Mouse (Mus musculus): ENCODE results near the gene Birc7. TPM values are rescaled to one million over a fixed set of nuclear protein-coding genes. Genes with fewer than 3 reads are reported as not detected.

Birc7 gene
- total RNA-seq, 4 experiments from 2014 or later, result not detected

DNA sequence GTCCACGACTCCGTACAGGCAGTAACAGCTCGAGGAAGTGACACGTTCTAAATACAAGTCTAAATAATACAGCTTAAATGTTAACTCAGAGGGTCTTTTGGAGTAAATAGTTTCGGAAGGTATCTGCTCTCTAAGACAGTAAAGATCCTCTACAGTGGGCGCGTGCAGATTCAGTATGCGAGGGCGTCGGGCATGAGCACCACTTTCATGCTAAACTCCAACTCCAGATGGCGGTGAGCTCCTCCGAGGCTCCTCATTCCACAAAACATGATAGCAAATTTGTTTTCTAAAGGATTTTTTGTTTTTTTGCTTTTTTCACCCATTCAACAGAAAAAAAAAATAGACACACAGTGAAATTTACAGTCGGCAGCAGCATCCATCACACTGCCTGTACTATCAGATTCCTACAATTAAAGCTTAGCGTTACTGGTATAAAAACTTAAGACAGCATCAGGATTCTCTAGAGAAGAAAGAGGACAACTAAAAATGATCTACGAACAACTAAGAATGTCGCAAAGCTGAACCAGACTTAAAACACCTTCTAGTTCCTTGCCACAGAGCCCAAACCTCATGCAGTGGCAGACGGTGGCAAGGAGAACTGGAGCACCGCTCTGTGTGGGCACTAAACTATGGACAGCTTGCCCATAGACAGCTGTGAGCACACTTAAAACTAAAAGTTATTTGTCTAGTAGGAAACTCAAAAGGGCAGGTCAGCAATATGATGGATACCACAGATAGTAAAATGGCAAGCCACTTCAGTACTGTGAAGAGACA, 24.2 kb upstream of the Birc7 start:
- DNase-seq (ENCODE audit: low spot score in 2 of 2), result no peak

DNA sequence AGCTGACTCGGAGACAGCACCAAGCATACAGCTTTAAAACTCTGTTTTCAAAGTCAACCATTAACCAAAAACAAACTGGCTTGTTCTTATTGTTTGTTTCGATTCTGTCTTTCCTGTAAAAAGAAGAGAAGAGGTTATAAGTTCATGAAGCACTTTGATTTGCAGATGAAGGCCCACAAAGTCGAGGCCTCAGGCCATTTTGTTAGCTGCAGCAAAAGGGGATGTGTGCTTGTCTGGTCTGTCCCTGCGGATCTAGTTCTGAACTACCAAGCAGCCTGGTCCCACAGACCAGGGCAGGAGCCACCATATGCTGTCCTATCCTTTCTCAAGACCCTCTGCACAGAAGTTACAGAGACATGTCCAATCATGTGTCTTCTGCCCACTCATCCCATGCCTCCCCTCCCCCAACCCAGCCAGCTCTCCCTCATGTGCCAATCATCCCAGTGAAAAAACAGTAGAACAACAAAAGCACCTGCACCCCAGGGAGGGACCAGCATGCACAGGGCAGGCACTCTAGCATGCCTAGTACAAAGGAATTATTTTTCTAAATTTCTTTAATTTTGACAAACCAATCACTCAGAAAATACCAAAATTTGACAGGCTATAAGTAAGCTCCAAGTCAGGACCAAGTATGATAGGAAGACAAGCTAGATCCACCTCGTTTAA, 23.1 kb upstream of the Birc7 start:
- no peak for DNase-seq (ENCODE audit: low spot score in 2 of 2)

DNA sequence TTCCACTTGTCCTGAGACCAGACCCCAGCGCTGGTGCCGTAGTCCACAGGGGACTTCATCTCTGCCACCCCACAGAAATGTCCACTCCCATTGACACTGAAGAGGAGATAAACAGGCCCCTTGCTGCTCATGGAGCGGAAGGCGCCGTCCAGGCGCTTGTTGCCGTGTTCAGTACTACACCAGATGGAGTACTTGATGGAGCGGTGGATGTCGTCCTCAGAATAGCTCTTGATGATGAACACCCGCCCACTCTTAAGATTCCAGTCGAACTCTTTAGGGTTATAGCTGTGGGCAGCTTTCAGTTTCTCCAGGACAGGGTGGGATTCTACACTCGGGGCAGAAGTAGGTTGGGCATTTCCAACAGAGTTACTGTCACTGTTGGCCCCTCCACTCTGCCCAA, 17.9 kb upstream of the Birc7 start:
- no peak for DNase-seq (ENCODE audit: low spot score in 2 of 2)

DNA sequence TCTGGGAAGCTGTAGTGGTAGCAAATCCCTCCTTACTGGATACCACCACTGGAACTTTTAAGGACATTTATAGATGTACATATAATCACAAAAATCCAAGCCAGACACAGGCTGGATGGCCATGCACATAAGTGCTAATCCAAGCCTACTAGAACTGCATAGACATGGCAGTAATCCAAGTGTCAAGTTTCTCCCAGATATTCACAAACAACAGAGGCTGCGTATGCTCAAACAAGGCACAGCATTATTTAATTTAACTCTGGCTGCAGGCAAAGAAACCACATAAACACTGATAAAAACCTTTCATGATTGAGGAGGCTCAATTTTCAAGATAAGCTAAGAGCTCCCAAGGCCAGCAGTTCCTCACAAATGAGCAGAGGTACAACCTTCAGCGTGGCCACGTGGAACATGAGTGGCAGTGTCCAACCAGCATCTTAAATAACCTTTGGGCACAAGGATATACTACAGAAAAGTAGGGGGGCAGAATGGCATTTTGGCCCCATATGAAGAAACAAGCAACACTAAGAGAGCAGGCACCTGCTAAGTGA, 12.9 kb upstream of the Birc7 start:
- DNase-seq (ENCODE audit: low spot score in 2 of 2), result no peak

DNA sequence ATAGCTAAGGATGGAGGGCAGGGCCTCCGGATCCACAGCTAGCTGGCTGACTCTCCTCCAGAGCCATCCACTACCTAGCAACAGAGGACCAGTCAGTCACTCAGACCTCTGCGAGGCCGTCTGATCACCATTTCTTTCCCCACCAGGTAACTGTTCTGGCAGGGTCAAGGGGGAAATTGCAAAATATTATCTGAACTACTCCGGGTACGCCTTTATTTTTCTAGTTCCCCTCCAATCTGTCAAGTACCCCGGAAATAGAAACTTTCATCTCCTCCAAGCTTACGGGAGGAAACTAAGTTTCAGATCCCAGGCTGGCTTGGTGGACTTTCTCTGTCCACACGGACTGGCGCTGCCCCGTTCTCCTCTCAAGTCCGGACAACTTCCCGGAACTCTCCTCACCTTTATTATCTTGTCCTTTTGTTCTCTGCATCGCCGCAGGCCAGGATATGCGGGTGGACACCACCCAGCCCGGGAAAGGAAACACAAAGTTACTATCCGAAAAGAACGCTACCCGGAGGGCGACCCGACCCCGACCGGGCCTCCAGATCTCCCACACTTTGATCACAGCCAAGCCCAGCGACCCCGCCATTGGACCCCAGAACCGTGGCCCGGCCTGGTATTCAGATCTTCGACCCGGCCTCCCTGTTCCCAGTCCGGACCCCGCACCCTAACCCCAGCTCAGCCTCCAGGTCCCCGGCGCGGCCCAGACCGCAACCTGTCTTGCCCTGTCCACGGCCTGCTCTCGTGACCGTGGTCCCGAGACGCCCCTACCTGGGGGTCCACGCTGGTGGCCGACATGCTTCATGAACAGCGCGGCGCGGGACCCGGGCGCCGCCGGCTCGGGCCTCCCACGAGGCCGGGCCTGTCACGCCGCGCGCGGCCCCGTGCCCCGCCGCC, 8.7 kb upstream of the Birc7 start:
- DNase-seq (ENCODE audit: low spot score in 2 of 2), result no peak

DNA sequence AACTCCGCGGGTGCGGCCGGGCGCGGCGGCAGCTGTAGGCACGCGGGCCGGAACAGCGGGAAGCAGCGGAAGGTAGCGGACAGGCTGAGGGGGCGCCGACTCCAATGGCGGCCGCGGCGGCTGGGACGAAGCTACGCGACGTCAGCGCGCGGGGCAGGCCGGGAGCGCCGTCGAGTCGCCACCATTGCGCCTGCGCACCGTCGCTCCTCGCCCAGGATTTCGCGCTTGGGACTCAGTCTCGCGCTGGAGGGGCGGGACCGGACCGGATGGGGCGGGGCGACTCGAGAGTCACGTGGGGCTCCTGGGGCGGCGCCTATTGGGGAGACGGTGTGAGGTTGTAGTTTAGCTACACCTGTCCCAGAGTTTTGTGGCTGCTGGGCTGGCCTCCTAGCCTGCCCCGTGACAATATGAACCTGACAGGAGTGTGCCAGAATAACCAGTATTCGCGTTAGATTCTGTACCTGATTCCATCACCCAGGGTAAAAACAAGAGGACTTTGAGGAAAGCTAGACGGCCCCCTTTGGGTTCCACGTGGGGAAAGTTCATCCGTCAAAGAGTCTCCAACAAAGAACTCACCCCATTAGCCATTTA, 7.9 kb upstream of the Birc7 start, which contains the start of gene Ythdf1:
Gene Ythdf1, minus strand, starts transcription at position 140 of the 591 bp plus-strand sequence.
- DNase-seq (ENCODE audit: low spot score in 2 of 2), result peak; percentile 92 to 93

DNA sequence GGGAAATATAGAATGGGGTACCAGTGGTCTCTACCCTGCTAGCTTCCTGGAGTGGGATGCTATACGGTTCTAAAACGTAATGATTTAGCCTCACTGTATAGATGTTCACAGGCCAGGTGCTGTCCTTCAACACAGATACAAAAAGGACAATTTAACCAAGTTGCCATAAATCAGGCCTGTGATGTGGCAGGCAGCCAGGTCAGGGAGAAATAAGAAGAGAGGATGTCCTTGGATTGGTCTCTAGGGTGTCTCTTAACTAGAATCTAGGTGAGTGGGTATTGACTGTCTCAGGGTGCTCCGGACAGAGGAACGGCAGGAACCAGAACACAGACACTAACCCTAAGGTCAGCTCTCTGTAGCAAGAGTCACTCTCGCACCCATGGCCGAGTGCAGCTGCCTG, 6.1 kb upstream of the Birc7 start:
- no peak for DNase-seq (ENCODE audit: low spot score in 2 of 2)

DNA sequence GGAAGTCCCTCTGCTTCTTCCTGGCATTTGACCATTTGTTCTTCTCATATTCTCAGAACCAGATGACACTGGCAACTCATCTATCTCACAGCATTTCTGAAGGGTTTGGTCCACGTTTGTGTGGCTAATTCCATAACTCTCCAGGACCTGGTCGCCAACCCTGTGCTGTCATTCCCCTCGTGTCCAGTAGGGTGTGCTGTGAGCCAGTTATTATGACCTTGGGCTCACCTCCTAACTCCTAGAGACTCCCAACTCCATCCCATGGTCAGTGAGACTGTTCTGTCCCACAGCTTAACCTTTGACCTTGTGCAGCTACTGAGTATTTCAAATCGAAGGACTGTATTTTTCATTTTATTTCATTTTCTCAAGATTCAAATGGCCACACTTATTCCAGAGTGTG, 3.6 kb upstream of the Birc7 start:
- peak; percentile 39 to 71 for DNase-seq (ENCODE audit: low spot score in 2 of 2)

DNA sequence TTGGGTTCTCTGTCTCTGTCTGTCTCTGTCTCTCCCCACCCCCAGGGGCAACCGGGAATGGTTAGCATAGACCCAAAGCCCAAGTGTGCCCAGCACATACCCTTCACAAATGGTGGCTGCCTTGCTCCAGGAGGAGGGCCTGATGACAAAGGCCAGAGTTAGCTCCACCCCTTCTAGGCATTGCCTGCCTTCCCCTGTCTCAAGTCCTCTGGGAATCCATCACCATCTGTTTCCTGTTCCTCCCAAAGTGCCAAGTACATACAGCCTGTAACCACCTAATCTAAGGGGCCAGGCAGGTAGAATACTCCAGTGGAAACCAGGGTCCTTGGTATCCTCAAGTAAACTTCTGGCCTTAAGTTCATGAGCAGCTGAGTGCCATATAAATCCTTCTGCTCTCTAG, 3.6 kb downstream of the Birc7 start:
- no peak for DNase-seq (ENCODE audit: low spot score in 2 of 2)

DNA sequence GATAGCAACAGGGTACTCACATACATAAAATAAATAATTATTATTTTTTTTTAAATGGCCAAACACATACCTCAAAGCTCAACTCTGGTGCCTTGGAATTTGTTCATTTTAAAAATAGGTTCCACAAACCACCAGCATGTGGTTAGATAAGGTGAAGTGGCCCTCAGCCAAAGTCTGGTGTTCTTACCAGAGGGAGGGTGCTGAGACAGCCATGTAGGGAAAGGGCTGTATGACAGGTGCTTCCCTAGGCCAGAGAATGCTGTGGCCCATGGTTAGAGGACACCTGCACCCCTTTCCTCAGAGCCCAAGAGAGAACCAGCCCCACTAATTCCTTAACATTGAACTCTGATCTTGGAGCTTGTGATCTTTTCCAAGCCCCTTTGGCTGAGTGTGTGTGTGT, 11.4 kb downstream of the Birc7 start:
- DNase-seq (ENCODE audit: low spot score in 2 of 2), result no peak

DNA sequence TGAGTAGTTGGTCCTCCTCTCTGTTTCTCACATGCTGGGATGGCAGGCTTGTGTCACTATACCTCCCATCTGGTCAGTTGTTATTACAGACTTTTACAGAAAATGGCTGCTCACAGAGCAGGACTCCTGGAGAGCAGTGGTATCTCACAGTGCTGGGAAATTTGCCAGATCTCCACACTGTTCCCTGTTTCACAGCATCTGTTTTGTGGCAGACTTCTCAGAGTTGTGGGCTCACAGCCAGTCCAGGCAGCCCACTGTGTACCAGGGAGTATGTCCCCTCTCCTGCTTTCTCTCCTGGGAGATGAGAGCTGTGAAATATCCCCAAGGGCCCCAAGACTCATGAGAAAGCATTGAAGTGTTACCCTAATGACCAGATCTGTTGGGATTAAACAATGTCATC, 13.0 kb downstream of the Birc7 start:
- no peak for DNase-seq (ENCODE audit: low spot score in 2 of 2)

DNA sequence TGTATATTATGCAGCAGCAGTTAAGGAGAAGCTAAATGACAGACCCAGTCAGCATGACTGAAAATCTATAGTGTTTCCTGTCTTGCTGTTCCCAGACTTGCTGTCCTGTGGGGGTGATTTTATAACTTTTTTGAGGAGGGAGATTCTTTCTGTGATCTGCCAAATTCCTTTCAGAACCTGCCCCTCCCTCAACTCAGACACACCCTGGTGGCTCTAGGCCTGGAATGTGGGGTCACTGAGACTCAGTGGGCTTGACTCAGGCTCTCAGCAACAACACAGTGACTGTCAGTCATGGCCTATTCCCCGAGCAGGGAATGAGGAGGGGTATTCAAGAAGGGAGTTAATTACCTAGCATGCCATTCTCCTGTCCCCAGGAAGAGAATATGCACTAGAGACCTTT, 21.1 kb downstream of the Birc7 start:
- DNase-seq (ENCODE audit: low spot score in 2 of 2), result no peak

DNA sequence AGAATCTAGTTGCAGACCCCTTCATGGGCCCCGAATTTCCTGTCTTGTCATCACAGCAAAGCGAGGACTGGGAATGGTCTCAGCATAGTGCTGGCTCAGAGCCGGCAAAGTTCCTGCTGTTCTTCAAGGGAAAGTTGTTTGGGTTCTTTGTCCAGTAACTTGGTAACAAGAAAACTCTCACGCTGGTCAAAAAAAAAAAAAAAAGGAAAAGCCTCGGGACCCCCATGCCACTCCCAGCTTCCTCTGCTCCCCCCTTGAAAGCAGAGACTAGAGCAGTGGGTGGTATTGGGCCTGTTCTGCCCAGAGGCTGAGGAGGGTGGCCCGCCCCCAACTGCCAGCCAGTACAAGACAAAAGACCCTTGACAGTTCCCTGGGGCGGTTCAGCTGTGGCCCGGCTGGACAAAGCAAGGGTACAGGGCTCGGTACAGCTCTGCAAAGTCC, 23.9 kb downstream of the Birc7 start:
- DNase-seq (ENCODE audit: low spot score in 2 of 2), result peak in 1 of 2 experiments; percentile 38

DNA sequence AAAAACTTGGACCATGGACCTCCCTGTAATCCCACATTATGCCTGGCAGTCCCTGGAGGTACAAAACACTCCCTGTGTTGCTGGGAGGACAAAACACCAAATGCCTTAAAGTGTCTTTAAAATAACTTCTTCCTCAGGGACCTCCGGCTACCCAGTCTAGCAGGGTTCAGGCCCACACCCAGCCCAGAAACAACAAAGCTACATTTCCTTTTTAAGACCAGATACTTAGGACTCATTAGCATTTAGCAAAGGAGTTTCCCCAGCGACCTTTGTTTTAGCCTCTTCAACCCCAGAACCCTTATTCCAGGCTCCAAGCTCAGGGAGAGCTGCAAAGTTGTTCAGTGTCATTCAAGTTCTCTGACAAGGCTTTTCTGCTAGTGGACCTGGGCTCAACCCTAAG, 24.8 kb downstream of the Birc7 start:
- no peak for DNase-seq (ENCODE audit: low spot score in 2 of 2)

DNA sequence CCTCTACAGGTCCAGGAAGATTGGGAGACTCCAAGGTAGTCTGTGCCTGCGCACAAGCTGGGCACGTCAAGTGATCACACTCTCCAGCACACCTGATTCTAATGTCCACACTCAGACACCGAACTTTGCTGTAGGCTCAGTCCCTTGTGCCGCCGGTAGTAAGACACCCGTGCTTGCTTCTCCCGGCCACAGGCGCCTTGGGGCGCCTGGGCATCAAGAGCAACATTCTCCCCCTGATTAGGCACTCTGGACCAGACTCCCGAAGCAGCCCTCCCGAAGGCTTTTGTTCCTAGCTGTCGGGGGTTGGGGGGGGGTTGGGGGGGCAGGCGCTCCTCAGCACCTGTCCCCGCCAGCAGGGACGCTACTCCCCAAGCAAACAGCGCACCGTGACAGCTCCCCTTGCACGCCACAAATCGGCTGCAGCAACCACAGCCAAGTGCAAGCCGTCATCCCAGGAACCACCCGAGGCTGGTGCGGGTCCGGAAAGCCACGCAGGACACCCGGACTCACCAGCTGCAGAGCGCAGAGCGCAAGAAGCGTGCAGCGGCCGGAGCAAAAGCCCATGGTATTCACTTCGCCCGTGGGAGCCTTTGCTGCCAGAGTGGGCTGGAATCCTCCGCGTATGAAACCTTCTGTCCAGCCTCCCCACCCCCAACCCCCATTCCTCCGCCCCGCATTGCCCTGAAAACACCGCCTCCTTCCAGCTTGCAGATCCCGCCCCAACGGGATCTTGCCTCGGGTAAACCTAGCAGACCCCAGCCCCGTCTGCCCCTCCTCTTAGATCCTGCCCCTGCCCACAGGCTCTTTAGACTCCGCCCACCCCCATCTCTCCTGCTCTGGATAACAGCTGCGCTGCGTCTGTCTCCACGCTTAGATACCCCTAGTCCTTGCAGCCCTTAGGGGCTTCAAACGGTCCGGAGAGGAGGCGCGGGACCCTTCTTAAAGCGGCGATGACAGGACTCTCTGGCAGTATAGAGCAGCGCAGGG, 25.5 kb downstream of the Birc7 start, which contains the start of gene Nkain4:
Gene Nkain4, minus strand, starts transcription at position 639 of the 987 bp plus-strand sequence.
- DNase-seq (ENCODE audit: low spot score in 2 of 2), result peak; percentile 28 to 46

DNA sequence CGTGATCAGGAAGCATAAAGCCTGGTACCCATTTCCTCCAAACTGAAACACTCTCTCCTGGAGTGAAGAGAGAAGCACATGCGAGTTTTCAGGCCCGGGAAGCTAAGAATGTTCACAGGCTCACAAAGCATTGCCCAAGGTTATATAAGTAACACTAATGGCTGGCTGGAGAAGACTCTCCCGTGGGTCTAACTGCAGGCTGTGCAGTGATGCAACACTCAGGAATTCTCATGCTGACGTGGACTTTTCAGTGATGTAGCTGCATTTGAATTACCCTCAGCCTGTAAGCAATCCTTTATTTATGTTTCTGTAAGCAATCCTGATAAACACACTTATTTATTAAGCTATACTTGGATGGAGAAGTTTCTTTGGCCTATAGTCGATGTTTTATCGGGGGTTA, 30.8 kb downstream of the Birc7 start:
- DNase-seq (ENCODE audit: low spot score in 2 of 2), result no peak

DNA sequence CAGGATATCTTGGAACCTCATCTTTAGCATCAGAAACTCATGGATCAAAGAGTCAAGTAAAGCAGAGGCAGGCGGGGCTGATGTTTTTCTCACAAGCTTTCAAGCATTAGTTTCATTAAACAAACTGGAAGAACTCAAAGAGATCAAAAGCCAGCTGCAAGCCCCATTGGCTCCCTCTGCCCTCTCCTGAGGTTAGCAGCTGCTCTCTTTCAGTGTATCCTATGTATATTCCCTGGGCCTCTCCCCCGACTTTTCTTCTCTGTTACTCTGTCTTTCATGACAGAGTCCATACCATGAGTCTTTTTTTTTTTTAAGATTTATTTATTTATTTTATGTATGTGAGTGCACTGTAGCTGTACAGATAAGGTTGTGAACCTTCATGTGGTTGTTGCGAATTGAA, 31.4 kb downstream of the Birc7 start:
- DNase-seq (ENCODE audit: low spot score in 2 of 2), result no peak

DNA sequence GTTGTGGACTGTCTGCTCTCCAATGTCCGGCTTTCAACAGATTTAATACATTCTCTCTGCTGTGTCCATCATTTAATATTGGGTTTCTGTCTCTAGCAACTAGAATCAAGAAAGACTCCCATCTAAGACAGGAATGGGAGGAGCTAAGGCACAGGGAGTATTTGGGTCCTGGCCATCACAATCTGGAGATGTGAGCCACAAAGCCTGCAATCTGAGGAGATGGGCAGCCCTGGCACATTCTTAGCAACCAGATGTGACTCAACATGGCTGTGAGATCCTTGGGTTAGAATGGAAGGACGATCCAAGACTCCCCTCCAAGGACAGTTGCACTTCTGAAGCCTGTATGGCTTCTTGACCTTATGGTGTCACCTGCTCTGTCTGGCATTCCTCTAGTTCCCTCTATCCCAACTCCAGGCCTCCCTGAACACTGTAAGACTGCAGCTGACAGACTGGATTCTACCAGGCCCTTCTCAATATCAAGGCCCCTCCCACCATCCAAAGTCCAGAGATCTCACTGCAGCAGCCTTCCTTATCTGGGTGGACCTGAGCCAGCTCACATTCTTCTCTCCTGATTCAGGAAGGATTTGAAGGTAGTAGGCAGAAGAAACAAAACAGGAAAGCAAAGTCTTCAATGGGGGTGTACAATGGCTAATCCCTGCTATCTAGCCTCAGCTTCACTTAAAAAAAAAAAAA, 33.9 kb downstream of the Birc7 start:
- no peak for DNase-seq (ENCODE audit: low spot score in 2 of 2)

DNA sequence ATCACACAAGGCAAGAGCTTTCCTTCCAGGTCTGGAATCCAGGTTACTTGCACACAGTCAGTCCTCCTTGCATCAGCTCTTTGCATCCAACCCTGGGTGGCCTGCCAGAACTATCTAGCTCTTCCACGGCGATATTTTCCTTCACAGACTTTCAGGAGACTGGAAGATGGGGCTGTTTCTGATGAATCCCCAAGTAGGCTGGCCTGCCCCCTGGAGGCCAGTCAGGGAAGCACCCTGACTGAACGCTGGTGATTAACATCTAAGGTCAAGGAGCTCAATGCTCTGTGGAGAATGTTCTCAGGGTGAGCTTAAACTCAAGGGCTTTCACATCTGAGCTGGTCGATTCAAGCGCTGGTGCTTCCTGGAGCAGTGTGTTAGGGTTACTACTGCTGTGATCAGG, 35.1 kb downstream of the Birc7 start:
- peak; percentile 44 to 77 for DNase-seq (ENCODE audit: low spot score in 2 of 2)
